Mouse (Mus musculus) bone marrow, adult 2 months (tissue): Measurements from ENCODE around the gene Trem2.

Source experiments
- CTCF ChIP-seq: fragments of 200-500 bp; IDR thresholded peaks from 2 replicates; pipeline ENCODE4 v1.5.1; 2011; ENCODE audit warnings: low read length, control low read depth; ENCODE audit not compliant: control insufficient read depth, insufficient read depth
- POLR2A ChIP-seq: fragments of 200-500 bp; IDR thresholded peaks from 2 replicates; pipeline ENCODE4 v1.6.1; 2011; ENCODE audit warnings: low read depth, mild to moderate bottlenecking, control low read depth, low read length, borderline replicate concordance; ENCODE audit not compliant: control insufficient read depth

- TF ChIP-seq CTCF (no peak), POLR2A (no peak)
Observed at GRCm38 (mm10) chr17:48347287-48347686, 1.1 kb downstream of the Trem2 start.
